Mouse (Mus musculus): ENCODE results near the gene Tpgs1.

Tpgs1 gene

GRCm38 (mm10) chr10:79668076-79668475 lies 1.1 kb upstream of the Tpgs1 start:
- no peak for DNase-seq (ENCODE audit: low spot score in 2 of 2)

- peak; percentile 71 to 84 for DNase-seq (ENCODE audit: low spot score in 2 of 2)
Measured at GRCm38 (mm10) chr10:79669576-79670057, 448 bp downstream of the Tpgs1 start.

- DNase-seq (ENCODE audit: low spot score in 2 of 2), result no peak
Measured at GRCm38 (mm10) chr10:79670071-79670888, 1.1 kb downstream of the Tpgs1 start.

- no peak for DNase-seq (ENCODE audit: low spot score in 2 of 2)
Measured at GRCm38 (mm10) chr10:79671396-79672087, 2.4 kb downstream of the Tpgs1 start.

- no peak for DNase-seq (ENCODE audit: low spot score in 2 of 2)
Measured at GRCm38 (mm10) chr10:79672088-79672455, 2.9 kb downstream of the Tpgs1 start.

GRCm38 (mm10) chr10:79673054-79673453 lies 3.9 kb downstream of the Tpgs1 start:
- DNase-seq (ENCODE audit: low spot score in 2 of 2), result no peak

GRCm38 (mm10) chr10:79675346-79676035 lies 6.3 kb downstream of the Tpgs1 start:
- DNase-seq (ENCODE audit: low spot score in 2 of 2), result no peak

- no peak for DNase-seq (ENCODE audit: low spot score in 2 of 2)
Measured at GRCm38 (mm10) chr10:79680606-79681495, 11.7 kb downstream of the Tpgs1 start.

- peak; percentile 97 to 98 for DNase-seq (ENCODE audit: low spot score in 2 of 2)
Measured at GRCm38 (mm10) chr10:79681591-79682245, 12.5 kb downstream of the Tpgs1 start, which contains the start of gene Cdc34. TSS of gene Cdc34 (plus strand) at chr10:79682195.

GRCm38 (mm10) chr10:79682551-79682915 lies 13.4 kb downstream of the Tpgs1 start:
- no peak for DNase-seq (ENCODE audit: low spot score in 2 of 2)

- peak; percentile 19 to 54 for DNase-seq (ENCODE audit: low spot score in 2 of 2)
Measured at GRCm38 (mm10) chr10:79682916-79683582, 13.9 kb downstream of the Tpgs1 start.

GRCm38 (mm10) chr10:79683726-79684640 lies 14.8 kb downstream of the Tpgs1 start:
- peak in 1 of 2 experiments; percentile 20 for DNase-seq (ENCODE audit: low spot score in 2 of 2)

- DNase-seq (ENCODE audit: low spot score in 2 of 2), result no peak
Measured at GRCm38 (mm10) chr10:79684770-79685600, 15.8 kb downstream of the Tpgs1 start.

- DNase-seq (ENCODE audit: low spot score in 2 of 2), result no peak
Measured at GRCm38 (mm10) chr10:79686219-79686618, 17.1 kb downstream of the Tpgs1 start.

GRCm38 (mm10) chr10:79686691-79687090 lies 17.5 kb downstream of the Tpgs1 start:
- DNase-seq (ENCODE audit: low spot score in 2 of 2), result no peak

- no peak for DNase-seq (ENCODE audit: low spot score in 2 of 2)
Measured at GRCm38 (mm10) chr10:79687513-79687912, 18.3 kb downstream of the Tpgs1 start.

- DNase-seq (ENCODE audit: low spot score in 2 of 2), result no peak
Measured at GRCm38 (mm10) chr10:79688720-79689119, 19.6 kb downstream of the Tpgs1 start, which contains the start of gene Gzmm. TSS of gene Gzmm (plus strand) at chr10:79689020.

- DNase-seq (ENCODE audit: low spot score in 2 of 2), result no peak
Measured at GRCm38 (mm10) chr10:79689178-79689577, 20.0 kb downstream of the Tpgs1 start.

All from cerebellum, postnatal 4 days (tissue).